Mouse (Mus musculus): ENCODE measurements around the gene Krt27.

DNA sequence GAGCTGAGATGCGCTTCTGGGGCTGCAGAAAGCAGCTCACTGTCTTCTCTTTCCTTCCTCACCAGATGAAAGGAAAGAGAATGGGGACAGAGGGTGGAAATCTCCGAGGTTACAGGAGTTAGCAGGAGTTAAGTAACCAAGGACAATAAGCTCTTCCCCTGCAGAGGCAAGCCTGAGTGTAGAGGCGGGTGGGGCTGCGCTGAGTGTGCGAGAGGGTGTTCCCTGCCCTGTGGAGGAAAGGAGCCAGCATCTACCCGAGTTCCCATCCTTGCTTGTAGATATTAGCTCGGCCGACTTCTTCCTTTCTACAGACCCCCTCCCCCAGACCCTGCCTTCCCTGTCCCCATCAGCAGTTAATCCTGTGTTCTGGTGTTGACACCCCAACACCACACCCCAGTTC lies 47.9 kb upstream of the Krt27 start:
- TF ChIP-seq CTCF (IDR thresholded peaks at IDR 0.05; ENCODE audit: borderline replicate concordance, extremely low read depth, insufficient read depth, insufficient read length) (no peak), POLR2A (IDR thresholded peaks at IDR 0.05; ENCODE audit: borderline replicate concordance, extremely low read depth, insufficient read depth, insufficient read length, poor library complexity, severe bottlenecking) (no peak)
